Mouse (Mus musculus) C2C12 (cell line): Measurements from ENCODE around the gene Cisd1.

Experiments
- CEBPB ChIP-seq: IDR thresholded peaks from one replicate; pipeline ENCODE4 v1.6.1; 2011; ENCODE audit warnings: low read depth, mild to moderate bottlenecking, control low read depth, moderate library complexity
- CTCF ChIP-seq: IDR thresholded peaks from one replicate; pipeline ENCODE4 v1.5.1; 2011; ENCODE audit not compliant: control insufficient read depth, insufficient read depth, insufficient read length
- MAX ChIP-seq: IDR thresholded peaks from one replicate; pipeline ENCODE4 v1.6.1; 2011; ENCODE audit warnings: mild to moderate bottlenecking, control low read depth
- MYOD1 ChIP-seq: IDR thresholded peaks from one replicate; pipeline ENCODE4 v1.6.1; 2011; ENCODE audit warnings: low read depth; ENCODE audit not compliant: control insufficient read depth, insufficient read length

- TF ChIP-seq CTCF (no peak), CEBPB (no peak), MYOD1 (no peak), MAX (no peak)
Observed at GRCm38 (mm10) chr10:71373706-71374105, 29.0 kb upstream of the Cisd1 start.
